Mouse (Mus musculus) G1E-ER4 (cell line): ENCODE measurements around the gene Patz1. TPM values are rescaled to one million over a fixed set of nuclear protein-coding genes. Genes with fewer than 3 reads are reported as not detected.

Source experiments
- GATA1 ChIP-seq: IDR thresholded peaks from one replicate; pipeline ENCODE4 v1.8.0; 2012; ENCODE audit warnings: low read length, inconsistent platforms
- polyA plus RNA-seq: library from polyadenylated mRNA; stranded (reverse); fragments of >175 nt; gene quantifications from 2 replicates; pipeline ENCODE4 v1.2.3, GENCODE M21; 2012

Gene Patz1
- polyA plus RNA-seq, 1 experiment, result 108 TPM

GRCm38 (mm10) chr11:3307875-3308274, 19.2 kb downstream of the Patz1 start:
- no peak for TF ChIP-seq GATA1

- TF ChIP-seq GATA1, result no peak
Measured at GRCm38 (mm10) chr11:3309884-3310283, 21.2 kb downstream of the Patz1 start.

- no peak for TF ChIP-seq GATA1
Measured at GRCm38 (mm10) chr11:3310789-3311585, 22.3 kb downstream of the Patz1 start.

DNA sequence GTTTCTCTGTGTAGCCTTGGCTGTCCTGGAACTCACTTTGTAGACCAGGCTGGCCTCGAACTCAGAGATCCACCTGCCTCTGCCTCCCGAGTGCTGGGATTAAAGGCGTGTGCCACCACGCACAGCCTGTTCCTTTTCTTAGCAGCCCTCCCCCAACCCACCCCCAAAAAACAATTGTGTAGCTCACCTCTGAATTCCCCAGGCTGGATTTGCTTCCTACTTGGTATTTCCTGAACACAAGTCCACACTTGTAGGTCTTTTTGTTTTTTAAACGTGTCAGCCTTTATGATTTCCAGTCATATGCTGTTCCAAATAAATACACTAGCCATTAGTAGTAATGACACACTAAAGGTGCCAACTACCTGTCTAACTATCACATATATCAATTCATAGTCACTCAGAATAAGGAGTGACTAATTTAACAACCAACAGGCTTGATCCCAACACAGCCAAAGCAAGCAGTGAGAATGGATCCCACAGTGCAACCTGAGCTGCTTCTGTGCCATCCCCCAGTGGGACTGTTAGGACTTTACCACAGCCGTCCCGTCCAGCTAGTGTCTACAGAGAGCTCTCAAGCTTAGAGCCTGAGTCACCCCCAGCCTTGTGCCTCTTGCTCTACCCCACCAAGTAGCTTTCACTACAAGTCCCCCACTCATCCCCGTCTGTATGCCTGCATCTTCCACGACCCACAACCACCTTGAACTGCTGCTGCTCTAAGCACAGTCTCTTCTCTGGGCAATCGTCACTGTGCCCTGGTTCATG, 23.1 kb downstream of the Patz1 start:
- TF ChIP-seq GATA1, result no peak

GRCm38 (mm10) chr11:3313294-3313693, 24.6 kb downstream of the Patz1 start:
- peak; percentile 16 for TF ChIP-seq GATA1

DNA sequence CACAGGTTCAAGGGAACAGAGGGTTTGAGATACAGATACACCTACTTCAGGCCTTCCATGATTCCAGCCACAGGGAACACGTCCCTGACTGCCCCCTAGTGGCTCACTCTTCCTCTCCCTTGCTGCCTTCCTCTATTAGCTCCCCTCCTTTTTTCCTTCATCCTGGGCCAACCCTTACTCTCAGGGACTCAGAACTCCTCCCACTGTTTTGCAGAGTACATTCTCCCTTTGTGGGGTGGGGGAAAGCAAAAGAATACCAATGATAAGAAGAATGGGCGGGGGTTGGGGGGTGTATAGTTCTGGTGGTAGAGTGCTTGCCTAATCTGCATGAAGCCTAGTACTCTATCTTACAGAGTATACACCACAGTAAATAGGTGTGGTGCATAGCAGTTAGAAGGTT, 25.5 kb downstream of the Patz1 start:
- TF ChIP-seq GATA1, result no peak

GRCm38 (mm10) chr11:3318286-3318685, 29.6 kb downstream of the Patz1 start:
- no peak for TF ChIP-seq GATA1

GRCm38 (mm10) chr11:3328271-3328670, 39.6 kb downstream of the Patz1 start:
- TF ChIP-seq GATA1, result no peak

DNA sequence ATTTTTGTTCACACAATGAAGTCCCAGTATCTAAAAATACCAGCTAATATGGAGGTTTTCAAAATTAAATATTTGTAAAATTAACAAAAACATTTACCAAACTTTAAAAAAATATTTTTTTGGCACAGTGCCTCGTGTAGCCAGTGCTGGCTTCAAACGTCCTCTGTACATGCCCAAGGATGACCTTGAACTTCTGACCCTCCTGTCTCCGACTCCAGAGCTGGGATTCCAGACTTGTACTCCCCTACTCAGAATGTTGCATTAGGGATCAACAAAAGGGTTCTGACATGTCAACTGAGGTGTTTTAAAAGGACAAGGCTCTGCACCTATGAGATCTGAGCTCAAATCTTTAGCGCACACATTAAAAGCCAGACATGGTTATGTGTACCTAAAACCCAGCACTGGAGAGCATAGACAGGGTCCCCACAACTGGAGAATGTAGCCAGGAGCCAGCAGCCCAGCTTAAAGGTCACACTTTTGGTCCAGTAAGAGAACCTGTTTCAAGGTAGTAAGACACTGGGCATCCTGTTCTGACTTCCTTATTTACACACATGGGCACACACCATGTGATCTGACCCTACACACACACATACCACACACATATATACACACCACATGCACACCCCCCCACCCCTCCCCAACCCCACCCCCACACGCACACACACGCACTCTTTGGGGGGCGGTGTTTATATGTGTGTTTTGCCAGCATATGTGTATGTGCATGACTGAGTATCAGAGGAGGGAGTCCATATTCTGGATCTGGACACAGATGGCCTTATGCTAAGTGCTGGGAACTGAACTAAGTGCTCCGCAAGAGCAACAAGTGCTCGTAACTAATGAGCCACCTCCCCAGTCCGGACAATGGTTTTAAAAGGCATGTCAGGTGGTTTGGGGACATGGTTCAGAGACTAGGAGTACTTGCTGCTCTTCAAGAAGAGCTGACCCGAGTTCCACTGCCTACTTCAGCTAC, 40.4 kb downstream of the Patz1 start:
- TF ChIP-seq GATA1, result no peak

DNA sequence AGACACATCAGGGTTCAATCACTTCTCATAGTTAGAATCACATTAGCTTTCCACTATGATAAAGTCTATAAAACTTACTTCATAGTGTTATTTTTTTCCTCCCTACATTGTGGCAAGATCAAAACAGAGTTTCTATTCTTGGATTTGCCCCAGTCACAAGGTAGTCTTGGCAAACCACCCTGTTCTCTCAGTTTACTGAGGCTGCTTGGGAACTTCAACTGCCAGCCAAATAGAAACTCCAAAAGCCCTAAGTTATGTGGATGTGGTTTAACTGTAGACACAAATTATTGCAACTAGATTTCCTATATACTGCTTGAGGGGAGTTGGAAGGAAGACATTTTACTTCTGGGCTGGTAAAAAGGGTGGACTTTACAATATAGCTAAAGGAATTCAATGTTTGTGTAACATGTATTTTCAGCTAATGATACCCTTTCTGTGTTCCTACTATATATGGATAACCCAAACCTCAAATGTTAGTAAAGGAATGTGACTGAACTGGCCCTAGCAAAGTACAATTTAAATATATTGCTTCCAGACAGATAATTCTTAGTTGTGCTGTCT, 41.3 kb downstream of the Patz1 start, which contains the start of gene Pik3ip1:
Gene Pik3ip1 (plus strand): TSS at position 511 of the 561 bp plus-strand sequence.
- no peak for TF ChIP-seq GATA1

DNA sequence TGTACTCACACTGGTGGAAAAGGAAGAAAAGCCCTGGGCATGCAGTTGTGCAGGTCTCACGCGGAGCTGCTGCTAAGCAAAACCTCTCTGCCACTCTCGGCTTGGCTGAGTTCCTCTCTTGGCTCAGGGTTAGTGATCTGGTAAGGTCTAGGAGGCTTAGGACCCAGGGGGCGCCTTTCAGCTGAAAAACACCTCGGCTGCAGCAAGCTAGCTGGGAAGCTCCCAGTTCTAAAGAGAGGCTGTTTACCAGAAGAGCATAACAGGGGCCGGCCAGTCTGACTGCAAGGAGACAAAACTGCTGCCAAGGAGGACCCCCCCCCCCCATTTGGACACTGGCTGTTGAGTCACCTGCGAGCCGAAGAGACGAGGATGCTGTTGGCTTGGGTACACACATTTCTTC, 41.9 kb downstream of the Patz1 start:
- TF ChIP-seq GATA1, result no peak

- no peak for TF ChIP-seq GATA1
Measured at GRCm38 (mm10) chr11:3330991-3331750, 42.5 kb downstream of the Patz1 start.

GRCm38 (mm10) chr11:3331756-3332642, 43.3 kb downstream of the Patz1 start:
- TF ChIP-seq GATA1, result no peak
